In genomic region chr11:98936606-98937409, GRCm38 (mm10) we compare ENCODE assay signal across 8 mouse cellular contexts. TPM values are rescaled to one million over a fixed set of nuclear protein-coding genes. Genes with fewer than 3 reads are reported as not detected.
DNase-seq lines count a peak whose midpoint lies in the region; ATAC-seq and TF ChIP-seq lines count a peak whose summit lies in the region.

No protein-coding gene starts in this region.

- no peak for DNase-seq in left cerebral cortex, adult 2 months (ENCODE audit: extremely low spot score in 1 of 2, low spot score in 2 of 2)
- DNase-seq in left cerebral cortex, postnatal 14 days (ENCODE audit: low spot score in 2 of 2), result no peak
- DNase-seq in embryonic facial prominence, embryonic 11.5 days (ENCODE audit: low spot score), result peak; percentile 29
- peak; percentile 74 for DNase-seq in lung, embryonic 14.5 days
- no peak for DNase-seq in gastrocnemius, postnatal 36 days
- DNase-seq in gastrocnemius, adult 8-10 months (ENCODE audit: low spot score in 2 of 2), result no peak

- no peaks in the 10 kb centered on the region for H3K27me3 ChIP-seq in embryonic facial prominence, embryonic 11.5 days (ENCODE audit: control insufficient read depth, insufficient read depth, low read length)
- no peaks in the 10 kb centered on the region for H3K27me3 ChIP-seq in hindbrain, embryonic 16.5 days (replicated peaks; ENCODE audit: control insufficient read depth, insufficient read depth, low read length)
- H3K27me3 ChIP-seq in lung, embryonic 14.5 days (ENCODE audit: insufficient read depth, low read length), result no peaks in the 10 kb centered on the region
- no peaks in the 10 kb centered on the region for H3K27me3 ChIP-seq in stomach, embryonic 15.5 days (replicated peaks)

- peak overlapping the region; percentile 93 for H3K4me2 ChIP-seq in embryonic facial prominence, embryonic 11.5 days (ENCODE audit: low read depth, low read length)
- H3K4me2 ChIP-seq in hindbrain, embryonic 16.5 days (ENCODE audit: low read length), result peak overlapping the region; percentile 93
- peak overlapping the region; percentile 94 for H3K4me2 ChIP-seq in lung, embryonic 14.5 days
- peak overlapping the region; percentile 85 for H3K4me2 ChIP-seq in stomach, embryonic 15.5 days

- no peak for TF ChIP-seq CTCF in left cerebral cortex, adult 2 months (IDR thresholded peaks at IDR 0.05)
- no peak for TF ChIP-seq CTCF in lung, embryonic 14.5 days (IDR thresholded peaks at IDR 0.05; ENCODE audit: low read depth)

- intact Hi-C loops in left cerebral cortex, adult 2 months (cut with DNase I), result no loop called here
- intact Hi-C loops in left cerebral cortex, postnatal 14 days (cut with DNase I), result no loop called here
- intact Hi-C loops in gastrocnemius, postnatal 36 days (cut with DNase I), result no loop called here

- H3K4me1 ChIP-seq in embryonic facial prominence, embryonic 11.5 days (ENCODE audit: control insufficient read depth, insufficient read depth, low read length), result peaks cover 49% of the 10 kb centered on the region
- H3K4me1 ChIP-seq in hindbrain, embryonic 16.5 days (ENCODE audit: control insufficient read depth, insufficient read depth, low read depth, low read length), result peaks cover 60% of the 10 kb centered on the region
- peaks cover 63% of the 10 kb centered on the region for H3K4me1 ChIP-seq in lung, embryonic 14.5 days (ENCODE audit: insufficient read depth)
- H3K4me1 ChIP-seq in stomach, embryonic 15.5 days, result peaks cover 83% of the 10 kb centered on the region

- peak overlapping the region; percentile 57 for H3K4me3 ChIP-seq in left cerebral cortex, adult 2 months
- H3K4me3 ChIP-seq in embryonic facial prominence, embryonic 11.5 days (ENCODE audit: low read depth, low read length), result peak overlapping the region; percentile 87
- peak overlapping the region; percentile 66 for H3K4me3 ChIP-seq in hindbrain, embryonic 16.5 days (ENCODE audit: low read length)
- peak overlapping the region; percentile 76 for H3K4me3 ChIP-seq in lung, embryonic 14.5 days (ENCODE audit: low read depth, low read length)
- H3K4me3 ChIP-seq in stomach, embryonic 15.5 days (replicated peaks), result peak overlapping the region; percentile 92

- WGBS in embryonic facial prominence, embryonic 11.5 days, result 2% methylated on average over 23 of the region's 23 CpGs
- WGBS in hindbrain, embryonic 16.5 days, result 3% methylated on average over 23 of the region's 23 CpGs
- WGBS in lung, embryonic 14.5 days, result under 1% methylated on average over 23 of the region's 23 CpGs
- 5% methylated on average over 23 of the region's 23 CpGs for WGBS in stomach, embryonic 15.5 days

- H3K27ac ChIP-seq in left cerebral cortex, adult 2 months, result peak overlapping the region; percentile 56
- H3K27ac ChIP-seq in embryonic facial prominence, embryonic 11.5 days (replicated peaks; ENCODE audit: low read depth, low read length), result peak overlapping the region; percentile 88
- H3K27ac ChIP-seq in hindbrain, embryonic 16.5 days (ENCODE audit: low read depth, low read length), result peak overlapping the region; percentile 27; the same call in 1 of the 2 replicates
- peak overlapping the region; percentile 97 for H3K27ac ChIP-seq in lung, embryonic 14.5 days (ENCODE audit: low read depth)
- peak overlapping the region; percentile 93 for H3K27ac ChIP-seq in stomach, embryonic 15.5 days

- peak overlapping the region; percentile 64 for H3K9ac ChIP-seq in embryonic facial prominence, embryonic 11.5 days (replicated peaks; ENCODE audit: low read length)
- peak overlapping the region; percentile 66 for H3K9ac ChIP-seq in hindbrain, embryonic 16.5 days (ENCODE audit: low read depth, low read length)
- peak overlapping the region; percentile 83 for H3K9ac ChIP-seq in lung, embryonic 14.5 days
- H3K9ac ChIP-seq in stomach, embryonic 15.5 days, result peak overlapping the region; percentile 48; the same call in 1 of the 2 replicates

- no peaks in the 10 kb centered on the region for H3K36me3 ChIP-seq in embryonic facial prominence, embryonic 11.5 days (replicated peaks; ENCODE audit: control insufficient read depth, insufficient read depth, low read depth, low read length)
- H3K36me3 ChIP-seq in hindbrain, embryonic 16.5 days (ENCODE audit: control insufficient read depth, insufficient read depth, low read length), result no peaks in the 10 kb centered on the region
- H3K36me3 ChIP-seq in lung, embryonic 14.5 days (ENCODE audit: insufficient read depth), result no peaks in the 10 kb centered on the region
- H3K36me3 ChIP-seq in stomach, embryonic 15.5 days, result no peaks in the 10 kb centered on the region

- H3K9me3 ChIP-seq in embryonic facial prominence, embryonic 11.5 days (replicated peaks; ENCODE audit: control insufficient read depth, low read length), result no peaks in the 10 kb centered on the region
- no peaks in the 10 kb centered on the region for H3K9me3 ChIP-seq in hindbrain, embryonic 16.5 days (ENCODE audit: control insufficient read depth, low read length)
- no peaks in the 10 kb centered on the region for H3K9me3 ChIP-seq in lung, embryonic 14.5 days (ENCODE audit: low read depth, low read length)
- H3K9me3 ChIP-seq in stomach, embryonic 15.5 days, result no peaks in the 10 kb centered on the region

- ATAC-seq in embryonic facial prominence, embryonic 11.5 days (replicated peaks; ENCODE audit: insufficient number of reproducible peaks, low FRiP score, low TSS enrichment, low read depth), result peak; percentile 19; the same call in 1 of the 2 replicates
- ATAC-seq in hindbrain, embryonic 16.5 days, result peak; percentile 45
- ATAC-seq in lung, embryonic 14.5 days (ENCODE audit: insufficient read depth), result peak; percentile 28; the same call in 1 of the 2 replicates
- ATAC-seq in stomach, embryonic 15.5 days (ENCODE audit: insufficient read depth, low FRiP score, low read depth), result no peak; the same call in 1 of the 2 replicates

RNA-seq across cellular contexts. Expression of gene Rara, which starts 9.2 kb away (rescaled TPM):
- 10 to 100 TPM; 14.0 to 18.7 TPM for total RNA-seq in left cerebral cortex, adult 2 months (2021)
- 10 to 100 TPM; 14.6 to 15.1 TPM for total RNA-seq in left cerebral cortex, postnatal 14 days (2021)
- polyA plus RNA-seq in embryonic facial prominence, embryonic 11.5 days (2014; fragmentation: Nextera tagmentation; extraction: Ambion mirVana), result 32.7 and 40.2 TPM in 2 replicates
- 12.1 and 16.7 TPM in 2 replicates for polyA plus RNA-seq in hindbrain, embryonic 16.5 days (2015; fragmentation: Nextera tagmentation; extraction: Ambion mirVana)
- 43.2 and 45.3 TPM in 2 replicates for polyA plus RNA-seq in lung, embryonic 14.5 days (2014; fragmentation: Nextera tagmentation; extraction: Ambion mirVana)
- 34.0 and 41.0 TPM in 2 replicates for polyA plus RNA-seq in stomach, embryonic 15.5 days (2015; fragmentation: Nextera tagmentation; extraction: Ambion mirVana)
- 10 to 100 TPM in 1 of 2 experiments, 1 to 10 TPM in 1; 8.7 to 13.2 TPM for total RNA-seq in gastrocnemius, postnatal 36 days (2021)
- 10 to 100 TPM in 2 of 4 experiments, 1 to 10 TPM in 2; 8.3 to 11.7 (median 9.5) TPM for total RNA-seq in gastrocnemius, adult 8-10 months (2022)

RNA-seq across cellular contexts. Expression of gene Cdc6, which starts 29.2 kb away (rescaled TPM):
- under 1 TPM; 0.35 to 0.36 TPM for total RNA-seq in left cerebral cortex, adult 2 months (2021)
- total RNA-seq in left cerebral cortex, postnatal 14 days (2021), result under 1 TPM; 0.47 to 0.57 TPM
- polyA plus RNA-seq in embryonic facial prominence, embryonic 11.5 days (2014; fragmentation: Nextera tagmentation; extraction: Ambion mirVana), result 55.4 and 57.1 TPM in 2 replicates
- polyA plus RNA-seq in hindbrain, embryonic 16.5 days (2015; fragmentation: Nextera tagmentation; extraction: Ambion mirVana), result 4.6 and 6.3 TPM in 2 replicates
- polyA plus RNA-seq in lung, embryonic 14.5 days (2014; fragmentation: Nextera tagmentation; extraction: Ambion mirVana), result 47.0 and 48.1 TPM in 2 replicates
- polyA plus RNA-seq in stomach, embryonic 15.5 days (2015; fragmentation: Nextera tagmentation; extraction: Ambion mirVana), result 28.8 and 30.3 TPM in 2 replicates
- under 1 TPM; 0.20 to 0.64 TPM for total RNA-seq in gastrocnemius, postnatal 36 days (2021)
- under 1 TPM in 2 of 4 experiments, not detected in 2; 0.07 to 0.13 TPM for total RNA-seq in gastrocnemius, adult 8-10 months (2022)

RNA-seq across cellular contexts. Expression of gene Gjd3, which starts 46.0 kb away (rescaled TPM):
- total RNA-seq in left cerebral cortex, adult 2 months (2021), result 1 to 10 TPM; 1.4 to 3.2 TPM
- 1 to 10 TPM; 2.8 to 3.1 TPM for total RNA-seq in left cerebral cortex, postnatal 14 days (2021)
- polyA plus RNA-seq in embryonic facial prominence, embryonic 11.5 days (2014; fragmentation: Nextera tagmentation; extraction: Ambion mirVana), result 0.25 and 0.43 TPM in 2 replicates
- 2.0 and 3.0 TPM in 2 replicates for polyA plus RNA-seq in hindbrain, embryonic 16.5 days (2015; fragmentation: Nextera tagmentation; extraction: Ambion mirVana)
- polyA plus RNA-seq in lung, embryonic 14.5 days (2014; fragmentation: Nextera tagmentation; extraction: Ambion mirVana), result 0.31 TPM in 1 of 2 replicates, not detected in the other
- 0.42 and 0.43 TPM in 2 replicates for polyA plus RNA-seq in stomach, embryonic 15.5 days (2015; fragmentation: Nextera tagmentation; extraction: Ambion mirVana)
- total RNA-seq in gastrocnemius, postnatal 36 days (2021), result not detected
- total RNA-seq in gastrocnemius, adult 8-10 months (2022), result not detected

Comparison
In these comparisons a context has a peak if more than half of its experiments do, and no peak if none do; other contexts are left out.
1. DNase-seq: peak in embryonic facial prominence, embryonic 11.5 days (single experiment) and lung, embryonic 14.5 days (single experiment); none in left cerebral cortex, adult 2 months (0 of 2), left cerebral cortex, postnatal 14 days (0 of 2), gastrocnemius, postnatal 36 days (0 of 2) and gastrocnemius, adult 8-10 months (0 of 2).
2. H3K27ac ChIP-seq: peak in every context shown above with its lines; median percentile 97 in lung, embryonic 14.5 days; 93 in stomach, embryonic 15.5 days; 88 in embryonic facial prominence, embryonic 11.5 days; 56 in left cerebral cortex, adult 2 months; 27 in hindbrain, embryonic 16.5 days.
3. Peak in every context shown above with its lines, with median percentiles within 50 percentile points of each other: H3K4me3 ChIP-seq, H3K4me2 ChIP-seq and H3K9ac ChIP-seq.